Mouse (Mus musculus): ENCODE results near the gene Zhx3. TPM values are rescaled to one million over a fixed set of nuclear protein-coding genes. Genes with fewer than 3 reads are reported as not detected.

Zhx3 gene
- polyA plus RNA-seq, 1 experiment from 2014 or later: 9.8 TPM

- Histone ChIP-seq H3K9ac (no peak overlapping the region), H3K27ac (ENCODE audit: poor library complexity, severe bottlenecking) (no peak overlapping the region), H3K4me2 (no peak overlapping the region), H3K4me1 (replicated peaks) (peaks cover 14% of the 10 kb centered on the region), H3K4me3 (no peak overlapping the region), H3K36me3 (no peaks in the 10 kb centered on the region), H3K9me3 (replicated peaks) (no peaks in the 10 kb centered on the region), H3K27me3 (replicated peaks) (peaks cover 80% of the 10 kb centered on the region)
- 43% methylated on average over 18 of the region's 18 CpGs for WGBS
- ATAC-seq (ENCODE audit: insufficient number of reproducible peaks, low FRiP score): no peak
Measured at GRCm38 (mm10) chr2:160908607-160909006, 35.8 kb upstream of the Zhx3 start.

DNA sequence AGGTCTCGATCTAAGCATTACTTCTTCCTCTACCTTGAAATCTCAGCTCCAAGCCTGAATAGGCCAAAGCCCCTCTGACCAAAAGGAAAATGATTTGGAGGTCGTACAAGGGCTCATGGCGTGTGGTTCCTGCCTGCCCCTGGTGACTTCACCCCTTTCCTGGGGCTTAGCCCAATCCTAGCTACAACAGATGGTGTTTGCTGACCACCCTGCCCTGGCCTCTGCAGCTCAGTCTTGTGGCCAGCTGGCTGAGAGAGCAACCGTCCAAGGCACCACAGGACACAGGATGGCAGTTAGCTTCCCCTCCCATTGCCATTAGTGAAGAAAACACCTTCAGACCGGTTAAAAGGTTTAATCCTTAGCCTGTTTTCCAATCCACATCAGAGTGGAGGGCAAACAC, 33.3 kb upstream of the Zhx3 start:
- 67% methylated on average over 5 of the region's 5 CpGs for WGBS
- no peak overlapping the region for H3K4me3 ChIP-seq
- ATAC-seq (ENCODE audit: insufficient number of reproducible peaks, low FRiP score): no peak
- H3K9me3 ChIP-seq (replicated peaks): no peaks in the 10 kb centered on the region
- H3K4me1 ChIP-seq (replicated peaks): no peaks in the 10 kb centered on the region; the same call in 1 of the 2 replicates
- H3K36me3 ChIP-seq: no peaks in the 10 kb centered on the region
- no peak overlapping the region for H3K9ac ChIP-seq
- no peak overlapping the region for H3K4me2 ChIP-seq
- H3K27ac ChIP-seq (ENCODE audit: poor library complexity, severe bottlenecking): no peak overlapping the region
- peaks cover 56% of the 10 kb centered on the region for H3K27me3 ChIP-seq (replicated peaks)

DNA sequence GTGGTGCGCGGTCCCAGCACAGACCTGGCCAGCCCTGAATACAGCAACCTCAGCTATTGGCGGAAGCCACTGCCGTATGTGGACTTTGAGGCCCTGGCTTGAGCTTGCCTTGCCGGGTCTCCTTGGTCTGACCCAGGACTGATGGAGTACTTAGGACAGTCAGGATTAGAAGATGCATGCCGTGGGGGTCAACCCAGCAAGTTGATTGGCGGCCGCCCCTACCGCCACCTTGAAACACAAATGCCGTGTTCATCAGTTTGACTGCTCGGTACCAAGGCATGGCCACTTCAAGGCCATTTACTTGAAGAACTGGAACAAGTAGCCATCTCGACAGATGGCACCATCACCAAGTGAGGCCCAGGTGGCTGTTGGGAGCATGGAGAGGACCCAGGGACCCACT, 32.5 kb upstream of the Zhx3 start:
- Histone ChIP-seq H3K4me2 (no peak overlapping the region), H3K27ac (ENCODE audit: poor library complexity, severe bottlenecking) (no peak overlapping the region), H3K9ac (no peak overlapping the region), H3K9me3 (replicated peaks) (no peaks in the 10 kb centered on the region), H3K4me1 (replicated peaks) (no peaks in the 10 kb centered on the region; the same call in 1 of the 2 replicates), H3K4me3 (no peak overlapping the region), H3K27me3 (replicated peaks) (peaks cover 49% of the 10 kb centered on the region), H3K36me3 (no peaks in the 10 kb centered on the region)
- no peak for ATAC-seq (ENCODE audit: insufficient number of reproducible peaks, low FRiP score)
- 88% methylated on average over 12 of the region's 12 CpGs for WGBS

DNA sequence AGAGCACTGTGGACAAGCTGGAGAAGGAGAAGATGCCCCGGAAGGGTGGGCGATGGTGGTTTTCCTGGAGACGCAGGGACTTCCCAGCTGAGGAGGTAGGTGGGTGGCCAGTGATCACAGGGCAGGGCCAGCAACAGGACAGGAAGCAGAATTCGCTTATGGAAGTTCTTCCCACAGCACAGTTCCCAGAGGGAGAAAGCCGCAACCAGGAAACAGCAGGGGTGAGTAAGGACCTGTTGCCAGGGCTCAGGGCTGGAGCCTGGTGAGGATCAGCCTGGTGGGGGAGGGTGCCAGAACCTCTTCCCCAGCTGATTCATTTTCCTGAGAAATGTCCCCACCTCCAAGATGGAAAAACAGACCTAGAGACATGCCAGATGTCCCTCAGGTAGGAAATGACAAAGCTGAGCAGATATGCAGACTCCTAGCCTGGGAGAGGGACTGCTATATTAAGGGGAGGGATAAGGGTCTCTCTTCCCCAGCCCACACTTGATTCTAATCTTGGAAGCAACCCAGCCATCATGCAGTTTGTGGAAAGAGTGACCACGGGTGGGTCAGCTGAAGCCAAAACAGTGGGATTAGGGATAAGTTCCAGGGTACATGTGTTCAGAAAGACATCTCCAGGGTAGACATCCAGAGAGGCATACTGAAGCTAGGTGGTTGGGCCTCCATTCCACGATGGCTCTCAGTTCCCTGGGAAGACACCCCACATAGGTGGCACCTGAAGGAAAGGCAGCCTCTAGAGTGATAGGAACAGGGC, 29.0 kb upstream of the Zhx3 start:
- H3K27ac ChIP-seq (ENCODE audit: poor library complexity, severe bottlenecking): peak overlapping the region; percentile 6; the same call in 1 of the 2 replicates
- peak; percentile 60; the same call in 1 of the 2 replicates for ATAC-seq (ENCODE audit: insufficient number of reproducible peaks, low FRiP score)
- 64% methylated on average over 7 of the region's 7 CpGs for WGBS

DNA sequence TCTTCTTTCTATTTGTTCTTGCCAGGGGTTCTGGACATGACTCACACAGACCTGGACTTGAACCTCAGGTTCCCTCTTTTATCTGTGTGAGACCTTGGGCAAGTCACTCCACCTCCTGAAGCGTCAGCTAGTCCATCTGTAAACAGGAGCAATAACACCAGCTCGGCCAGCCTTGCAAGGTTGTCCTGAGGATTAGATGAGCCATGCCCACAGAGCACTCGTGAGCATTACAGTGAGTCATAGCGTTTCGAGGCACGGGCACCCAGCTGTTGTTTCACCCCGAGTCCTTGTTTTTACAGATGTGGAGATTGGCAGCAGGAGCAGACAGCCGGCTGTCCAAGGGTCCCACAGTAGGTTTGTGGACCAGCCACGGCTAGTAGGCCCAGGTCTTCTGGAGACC, 18.9 kb upstream of the Zhx3 start:
- H3K9me3 ChIP-seq (replicated peaks): no peaks in the 10 kb centered on the region
- no peak overlapping the region for H3K9ac ChIP-seq
- no peak overlapping the region for H3K4me2 ChIP-seq
- H3K4me1 ChIP-seq (replicated peaks): peaks cover 14% of the 10 kb centered on the region
- peaks cover 16% of the 10 kb centered on the region for H3K27me3 ChIP-seq (replicated peaks)
- H3K4me3 ChIP-seq: no peak overlapping the region
- H3K27ac ChIP-seq (ENCODE audit: poor library complexity, severe bottlenecking): no peak overlapping the region
- no peak for ATAC-seq (ENCODE audit: insufficient number of reproducible peaks, low FRiP score)
- 73% methylated on average over 9 of the region's 9 CpGs for WGBS
- H3K36me3 ChIP-seq: no peaks in the 10 kb centered on the region

More for the DNA sequence above, 29.0 kb upstream of the Zhx3 start:
- Histone ChIP-seq H3K9ac (no peak overlapping the region), H3K9me3 (replicated peaks) (no peaks in the 10 kb centered on the region), H3K36me3 (no peaks in the 10 kb centered on the region), H3K4me3 (no peak overlapping the region), H3K4me1 (replicated peaks) (no peaks in the 10 kb centered on the region), H3K27me3 (replicated peaks) (peaks cover 14% of the 10 kb centered on the region), H3K4me2 (no peak overlapping the region)

DNA sequence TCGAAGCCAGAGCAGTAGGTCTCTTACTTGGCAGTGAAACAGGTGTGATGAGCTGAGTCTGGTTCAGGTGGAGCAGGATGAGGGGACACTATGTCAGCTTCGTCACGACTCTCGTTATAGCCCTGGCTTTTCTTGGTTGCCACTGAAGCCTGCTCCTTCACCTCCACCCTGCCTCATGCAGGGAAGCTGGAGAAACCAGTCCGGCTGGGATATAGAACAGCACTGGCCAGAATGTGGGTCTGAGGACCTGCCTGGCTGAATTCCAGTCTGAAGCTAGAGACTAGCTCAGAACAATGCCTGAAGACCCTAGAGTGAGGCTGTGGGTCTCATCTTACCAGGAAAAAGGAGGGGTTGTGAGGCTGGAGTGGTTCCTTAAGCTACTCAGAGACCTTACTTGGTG, 18.2 kb upstream of the Zhx3 start:
- H3K36me3 ChIP-seq: no peaks in the 10 kb centered on the region
- ATAC-seq (ENCODE audit: insufficient number of reproducible peaks, low FRiP score): no peak
- no peak overlapping the region for H3K9ac ChIP-seq
- no peaks in the 10 kb centered on the region for H3K9me3 ChIP-seq (replicated peaks)
- H3K4me3 ChIP-seq: no peak overlapping the region
- peaks cover 14% of the 10 kb centered on the region for H3K4me1 ChIP-seq (replicated peaks)
- H3K4me2 ChIP-seq: no peak overlapping the region
- WGBS: 83% methylated on average over 5 of the region's 5 CpGs
- H3K27me3 ChIP-seq (replicated peaks): peaks cover 16% of the 10 kb centered on the region
- H3K27ac ChIP-seq (ENCODE audit: poor library complexity, severe bottlenecking): no peak overlapping the region

DNA sequence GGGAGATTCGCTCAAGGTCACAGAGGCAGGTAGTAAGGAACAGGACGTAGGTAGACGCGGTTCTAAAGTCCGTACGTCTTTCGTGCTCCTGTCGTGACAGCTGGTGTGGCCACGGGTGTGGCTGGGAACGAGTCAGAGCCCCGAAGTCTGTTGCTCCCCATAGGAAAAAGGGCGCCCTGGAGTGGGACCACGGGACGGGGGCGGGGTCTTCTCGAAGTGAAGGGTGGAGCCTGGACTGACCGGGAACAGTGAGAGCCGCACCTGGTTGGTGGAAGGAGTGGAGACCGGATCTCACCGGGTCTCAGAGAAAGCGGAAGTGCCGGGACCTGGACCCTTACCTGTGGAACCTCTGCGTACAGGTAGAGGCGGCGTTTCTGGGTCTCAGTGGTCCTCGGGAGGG, 15.1 kb upstream of the Zhx3 start:
- under 1% methylated on average over 26 of the region's 26 CpGs for WGBS
- peaks cover 14% of the 10 kb centered on the region for H3K4me1 ChIP-seq (replicated peaks)
- H3K4me3 ChIP-seq: peak overlapping the region; percentile 56
- H3K9ac ChIP-seq: peak overlapping the region; percentile 59
- peaks cover 16% of the 10 kb centered on the region for H3K27me3 ChIP-seq (replicated peaks)
- peak; percentile 84 for ATAC-seq (ENCODE audit: insufficient number of reproducible peaks, low FRiP score)
- no peaks in the 10 kb centered on the region for H3K9me3 ChIP-seq (replicated peaks)
- no peak overlapping the region for H3K27ac ChIP-seq (ENCODE audit: poor library complexity, severe bottlenecking)
- H3K36me3 ChIP-seq: no peaks in the 10 kb centered on the region
- H3K4me2 ChIP-seq: peak overlapping the region; percentile 96

DNA sequence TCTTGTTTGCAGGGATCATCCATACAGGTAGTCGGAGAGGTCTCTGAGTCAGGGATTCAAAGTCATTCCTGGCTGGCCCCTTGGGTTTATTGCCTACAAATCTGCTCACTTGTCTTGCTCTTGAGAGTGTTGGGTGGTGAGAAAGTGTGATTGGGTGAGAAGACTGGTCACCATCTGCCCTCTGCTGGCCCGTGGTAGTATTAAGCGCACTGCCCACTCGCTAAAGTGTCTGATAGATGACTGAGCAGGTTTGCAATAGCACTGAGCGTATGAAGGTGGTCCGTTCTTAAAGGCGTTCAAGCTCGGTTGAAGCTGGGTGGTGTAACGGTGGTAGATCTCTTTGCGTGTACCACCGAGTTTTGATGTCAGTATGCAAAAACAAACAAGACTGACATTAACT, 14.5 kb upstream of the Zhx3 start:
- no peak overlapping the region for H3K27ac ChIP-seq (ENCODE audit: poor library complexity, severe bottlenecking)
- ATAC-seq (ENCODE audit: insufficient number of reproducible peaks, low FRiP score): peak; percentile 88
- H3K36me3 ChIP-seq: no peaks in the 10 kb centered on the region
- peak overlapping the region; percentile 96 for H3K4me2 ChIP-seq
- WGBS: 3% methylated on average over 11 of the region's 11 CpGs
- peak overlapping the region; percentile 56 for H3K4me3 ChIP-seq
- H3K9ac ChIP-seq: peak overlapping the region; percentile 59
- no peaks in the 10 kb centered on the region for H3K9me3 ChIP-seq (replicated peaks)
- peaks cover 14% of the 10 kb centered on the region for H3K4me1 ChIP-seq (replicated peaks)
- peaks cover 16% of the 10 kb centered on the region for H3K27me3 ChIP-seq (replicated peaks)

DNA sequence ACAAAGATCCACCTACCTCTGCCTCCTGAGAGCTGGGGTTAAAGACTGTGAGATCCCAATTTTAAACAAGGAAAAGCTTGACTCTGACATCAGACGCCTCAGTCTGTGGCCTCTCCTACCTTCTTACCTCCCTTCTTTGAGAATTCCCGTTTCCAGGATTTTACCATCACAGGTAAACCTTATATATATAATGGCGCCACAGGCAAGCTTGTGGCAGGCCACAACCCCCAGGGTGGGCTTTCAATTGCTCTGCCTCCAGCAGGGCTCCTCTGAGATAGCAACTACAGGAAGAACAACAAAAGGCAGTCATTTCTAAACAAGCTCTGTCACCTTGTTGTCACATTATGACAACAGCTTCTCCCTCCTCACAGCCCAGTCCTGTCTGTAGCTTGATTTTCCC, 13.4 kb upstream of the Zhx3 start:
- Histone ChIP-seq H3K4me3 (no peak overlapping the region), H3K27ac (ENCODE audit: poor library complexity, severe bottlenecking) (no peak overlapping the region), H3K9ac (no peak overlapping the region), H3K36me3 (no peaks in the 10 kb centered on the region), H3K4me1 (replicated peaks) (peaks cover 17% of the 10 kb centered on the region), H3K9me3 (replicated peaks) (no peaks in the 10 kb centered on the region), H3K27me3 (replicated peaks) (peaks cover 16% of the 10 kb centered on the region; the same call in 1 of the 2 replicates), H3K4me2 (no peak overlapping the region)
- no peak for ATAC-seq (ENCODE audit: insufficient number of reproducible peaks, low FRiP score)
- 62% methylated on average over 3 of the region's 3 CpGs for WGBS

GRCm38 (mm10) chr2:160884830-160885229, 12.0 kb upstream of the Zhx3 start:
- Histone ChIP-seq H3K9ac (no peak overlapping the region), H3K4me3 (no peak overlapping the region), H3K9me3 (replicated peaks) (no peaks in the 10 kb centered on the region), H3K4me1 (replicated peaks) (peaks cover 31% of the 10 kb centered on the region), H3K27ac (ENCODE audit: poor library complexity, severe bottlenecking) (no peak overlapping the region), H3K27me3 (replicated peaks) (0 out of 2 replicates have a peak, but pooled peaks cover 10% of the 10 kb centered on the region), H3K4me2 (no peak overlapping the region), H3K36me3 (no peaks in the 10 kb centered on the region)
- 15% methylated on average over 2 of the region's 2 CpGs for WGBS
- ATAC-seq (ENCODE audit: insufficient number of reproducible peaks, low FRiP score): no peak

DNA sequence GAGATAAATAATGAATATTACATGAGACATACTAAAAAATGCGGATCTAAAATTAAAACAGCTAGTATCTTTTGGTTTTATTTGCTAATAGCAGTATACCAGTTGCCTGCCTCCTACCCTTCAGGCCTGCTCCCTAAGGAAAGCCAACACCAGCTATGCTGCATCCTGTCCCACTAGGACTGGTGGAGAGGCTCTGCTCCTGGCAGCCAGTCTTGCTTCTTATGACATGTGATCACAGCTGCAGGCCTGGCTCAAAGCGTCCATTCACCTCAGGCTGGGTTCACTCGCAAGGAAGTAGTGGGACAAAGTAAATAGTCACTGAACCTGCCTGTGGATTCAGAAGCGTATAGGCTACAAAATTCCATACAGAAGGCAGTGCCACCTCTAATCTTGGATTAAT, 11.1 kb upstream of the Zhx3 start:
- Histone ChIP-seq H3K9me3 (replicated peaks) (no peaks in the 10 kb centered on the region), H3K4me2 (no peak overlapping the region), H3K27me3 (replicated peaks) (0 out of 2 replicates have a peak, but pooled peaks cover 5% of the 10 kb centered on the region), H3K4me3 (no peak overlapping the region), H3K4me1 (replicated peaks) (peaks cover 31% of the 10 kb centered on the region), H3K27ac (ENCODE audit: poor library complexity, severe bottlenecking) (no peak overlapping the region), H3K36me3 (no peaks in the 10 kb centered on the region), H3K9ac (no peak overlapping the region)
- no peak for ATAC-seq (ENCODE audit: insufficient number of reproducible peaks, low FRiP score)
- whole genome bisulfite sequencing: 70% methylated on average over 4 of the region's 4 CpGs

- no peak for ATAC-seq (ENCODE audit: insufficient number of reproducible peaks, low FRiP score)
- Histone ChIP-seq H3K27ac (ENCODE audit: poor library complexity, severe bottlenecking) (no peak overlapping the region), H3K36me3 (no peaks in the 10 kb centered on the region), H3K9ac (no peak overlapping the region), H3K9me3 (replicated peaks) (no peaks in the 10 kb centered on the region), H3K27me3 (replicated peaks) (no peaks in the 10 kb centered on the region), H3K4me3 (no peak overlapping the region), H3K4me1 (replicated peaks) (peaks cover 17% of the 10 kb centered on the region), H3K4me2 (no peak overlapping the region)
- 78% methylated on average over 5 of the region's 5 CpGs for WGBS
Measured at GRCm38 (mm10) chr2:160882436-160882835, 9.6 kb upstream of the Zhx3 start.
